Mouse (Mus musculus): ENCODE data around the gene Fam57b.

The Fam57b gene

GRCm38 (mm10) chr7:126799050-126799467 is 1.6 kb downstream of the Fam57b start:
- peak; percentile 97 for DNase-seq (ENCODE audit: low read depth)

GRCm38 (mm10) chr7:126799468-126800268 is 2.2 kb downstream of the Fam57b start:
- DNase-seq (ENCODE audit: low read depth), result peak; percentile 90

- no peak for DNase-seq (ENCODE audit: low read depth)
Observed at GRCm38 (mm10) chr7:126800269-126801056, 3.0 kb downstream of the Fam57b start.

GRCm38 (mm10) chr7:126801057-126801422 is 3.6 kb downstream of the Fam57b start:
- no peak for DNase-seq (ENCODE audit: low read depth)

GRCm38 (mm10) chr7:126802134-126802889 is 4.8 kb downstream of the Fam57b start:
- DNase-seq (ENCODE audit: low read depth), result no peak

- no peak for DNase-seq (ENCODE audit: low read depth)
Observed at GRCm38 (mm10) chr7:126803181-126803580, 5.7 kb downstream of the Fam57b start.

GRCm38 (mm10) chr7:126803751-126804150 is 6.3 kb downstream of the Fam57b start:
- DNase-seq (ENCODE audit: low read depth), result no peak

GRCm38 (mm10) chr7:126806956-126807355 is 9.5 kb downstream of the Fam57b start:
- DNase-seq (ENCODE audit: low read depth), result no peak

GRCm38 (mm10) chr7:126807405-126807804 is 9.9 kb downstream of the Fam57b start:
- DNase-seq (ENCODE audit: low read depth), result no peak

- no peak for DNase-seq (ENCODE audit: low read depth)
Observed at GRCm38 (mm10) chr7:126808703-126809455, 11.4 kb downstream of the Fam57b start.

- no peak for DNase-seq (ENCODE audit: low read depth)
Observed at GRCm38 (mm10) chr7:126809723-126810369, 12.4 kb downstream of the Fam57b start.

- no peak for DNase-seq (ENCODE audit: low read depth)
Observed at GRCm38 (mm10) chr7:126815726-126816222, 18.3 kb downstream of the Fam57b start.

GRCm38 (mm10) chr7:126816494-126816893 is 19.0 kb downstream of the Fam57b start:
- no peak for DNase-seq (ENCODE audit: low read depth)

GRCm38 (mm10) chr7:126817595-126817994 is 20.1 kb downstream of the Fam57b start:
- no peak for DNase-seq (ENCODE audit: low read depth)

- no peak for DNase-seq (ENCODE audit: low read depth)
Observed at GRCm38 (mm10) chr7:126818818-126819217, 21.4 kb downstream of the Fam57b start.

GRCm38 (mm10) chr7:126821835-126822511 is 24.5 kb downstream of the Fam57b start:
- DNase-seq (ENCODE audit: low read depth), result peak; percentile 89

GRCm38 (mm10) chr7:126822741-126823140 is 25.3 kb downstream of the Fam57b start:
- DNase-seq (ENCODE audit: low read depth), result no peak

- no peak for DNase-seq (ENCODE audit: low read depth)
Observed at GRCm38 (mm10) chr7:126823202-126823711, 25.8 kb downstream of the Fam57b start.

GRCm38 (mm10) chr7:126823940-126824339 is 26.5 kb downstream of the Fam57b start:
- DNase-seq (ENCODE audit: low read depth), result no peak

- no peak for DNase-seq (ENCODE audit: low read depth)
Observed at GRCm38 (mm10) chr7:126825403-126825802, 27.9 kb downstream of the Fam57b start.

Data from naive thymus-derived CD4-positive, alpha-beta T cell, adult 2 months (primary cell).